Mouse (Mus musculus) lung, adult 2 months (tissue): ENCODE data around the gene Hexim2. TPM values are rescaled to one million over a fixed set of nuclear protein-coding genes. Genes with fewer than 3 reads are reported as not detected.

Experiments
- DNase-seq: peaks from one replicate; pipeline ENCODE4 v3.0.0; 2022
- H3K4me1 ChIP-seq: fragments of 200-500 bp; 2 replicates; pipeline ENCODE4 v1.6.1; 2011; ENCODE audit warnings: low read length; ENCODE audit not compliant: control insufficient read depth, insufficient read depth
- H3K4me3 ChIP-seq: fragments of 200-500 bp; replicated peaks from 2 replicates; pipeline ENCODE3; 2011; ENCODE audit warnings: low read depth, mild to moderate bottlenecking, control low read depth, low read length; ENCODE audit errors: extremely low read depth
- CTCF ChIP-seq: fragments of 200-500 bp; IDR thresholded peaks from 2 replicates; pipeline ENCODE4 v1.5.1; 2011; ENCODE audit warnings: mild to moderate bottlenecking, low read length, control low read depth; ENCODE audit not compliant: insufficient read depth
- POLR2A ChIP-seq: fragments of 200-500 bp; IDR thresholded peaks from 2 replicates; pipeline ENCODE4 v1.6.1; 2011; ENCODE audit warnings: low read depth, mild to moderate bottlenecking, control low read depth, low read length, borderline replicate concordance; ENCODE audit errors: extremely low read depth
- WGBS: fragments of 180-500 bp; shearing (Covaris S2); methylation state at CpG from one replicate; pipeline ENCODE4 v1.1.7; 2018; 5-methylcytosine and 5-hydroxymethylcytosine counted together
- polyA plus RNA-seq: library from polyadenylated mRNA; depleted of rRNA; stranded (reverse); fragments of >200 nt; gene quantifications from 2 replicates; pipeline ENCODE4 v1.2.3, GENCODE M21; 2012; rRNA removed

Hexim2 gene
- polyA plus RNA-seq, 1 experiment, result 4.7 TPM

GRCm38 (mm10) chr11:103177815-103178485 is 45.7 kb downstream of the Hexim2 start:
- Histone ChIP-seq H3K4me3 (no peak overlapping the region), H3K4me1 (no peaks in the 10 kb centered on the region)
- no peak for TF ChIP-seq POLR2A
- no peak for TF ChIP-seq CTCF
- WGBS, result 75% methylated on average over 15 of the region's 15 CpGs
- no peak for DNase-seq

GRCm38 (mm10) chr11:103178748-103179147 is 46.5 kb downstream of the Hexim2 start:
- WGBS, result 90% methylated on average over 8 of the region's 8 CpGs
- TF ChIP-seq CTCF (no peak), POLR2A (no peak)
- no peak for DNase-seq
- Histone ChIP-seq H3K4me1 (no peaks in the 10 kb centered on the region), H3K4me3 (no peak overlapping the region)

DNA sequence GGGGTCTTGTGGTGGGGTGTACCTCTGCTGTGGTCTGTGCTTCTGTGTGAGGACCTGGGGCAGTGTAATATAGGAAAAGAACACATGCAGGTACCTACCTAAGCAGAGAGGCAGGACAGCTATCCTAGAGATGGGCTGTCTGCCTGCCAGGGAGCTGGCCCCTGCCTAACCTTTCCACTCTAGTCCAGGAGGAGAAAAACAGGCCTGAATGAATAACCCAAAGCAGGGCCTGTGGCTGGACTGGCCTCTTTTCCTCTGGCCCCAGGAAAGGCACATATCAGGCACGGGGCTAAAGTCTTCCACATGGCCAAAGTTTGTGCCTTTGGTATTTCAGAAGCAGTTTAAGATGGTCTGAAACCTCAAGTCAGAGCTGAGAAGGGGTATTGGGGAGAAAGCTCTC is 48.2 kb downstream of the Hexim2 start:
- no peak for DNase-seq
- 52% methylated on average over 1 of the region's 1 CpGs for WGBS

DNA sequence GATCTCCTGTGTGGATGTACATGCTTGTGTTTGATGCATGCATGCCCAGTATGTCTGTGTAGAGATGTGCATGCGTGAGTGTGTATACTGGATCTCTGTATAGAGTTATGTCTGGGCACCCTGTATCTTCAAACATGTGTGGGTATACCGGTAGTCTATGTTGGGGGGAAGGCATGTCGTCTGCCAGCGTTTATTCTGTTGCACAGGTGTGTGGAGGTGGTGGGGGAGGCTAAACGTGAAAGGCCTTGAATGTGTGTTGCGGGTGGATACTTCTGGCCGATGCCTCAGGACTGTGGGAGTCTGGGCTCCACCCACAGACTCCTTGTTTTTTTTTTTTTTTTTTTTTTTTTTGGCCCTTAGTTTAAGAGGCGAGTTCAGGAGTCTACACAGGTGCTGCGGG is 49.1 kb downstream of the Hexim2 start:
- Histone ChIP-seq H3K4me1 (no peaks in the 10 kb centered on the region), H3K4me3 (no peak overlapping the region)
- DNase-seq, result no peak
- 78% methylated on average over 9 of the region's 9 CpGs for WGBS
- TF ChIP-seq POLR2A, result no peak
- no peak for TF ChIP-seq CTCF

More for the DNA sequence above, 48.2 kb downstream of the Hexim2 start:
- TF ChIP-seq CTCF (no peak), POLR2A (no peak)
- Histone ChIP-seq H3K4me1 (no peaks in the 10 kb centered on the region), H3K4me3 (no peak overlapping the region)

GRCm38 (mm10) chr11:103181911-103182310 is 49.7 kb downstream of the Hexim2 start:
- WGBS, result 80% methylated on average over 3 of the region's 3 CpGs
- no peak for DNase-seq
- H3K4me3 ChIP-seq, result no peak overlapping the region
- TF ChIP-seq POLR2A (no peak), CTCF (no peak)
- H3K4me1 ChIP-seq, result no peaks in the 10 kb centered on the region

GRCm38 (mm10) chr11:103184891-103185290 is 52.7 kb downstream of the Hexim2 start:
- no peak for TF ChIP-seq POLR2A
- peak; percentile 53; the same call in 1 of the 2 replicates for TF ChIP-seq CTCF
- WGBS, result 42% methylated on average over 2 of the region's 2 CpGs
- DNase-seq, result no peak
- H3K4me3 ChIP-seq, result no peak overlapping the region
- no peaks in the 10 kb centered on the region for H3K4me1 ChIP-seq

Other genes with a start within 250 kb of the Hexim2 start
- 0.11 and 0.19 TPM in 2 replicates for gene Fam187a, start 247.3 kb upstream of the Hexim2 start, polyA plus RNA-seq
- gene Gfap, start 231.5 kb upstream of the Hexim2 start, polyA plus RNA-seq, result 0.15 and 0.24 TPM in 2 replicates
- 0.61 and 0.99 TPM in 2 replicates for gene Kif18b, start 207.3 kb upstream of the Hexim2 start, polyA plus RNA-seq
- 0.22 TPM in 2 replicates for gene C1ql1, start 185.7 kb upstream of the Hexim2 start, polyA plus RNA-seq
- gene Nmt1, start 104.2 kb upstream of the Hexim2 start, polyA plus RNA-seq, result 24.0 and 32.2 TPM in 2 replicates
- gene Dcakd, start 104.1 kb upstream of the Hexim2 start, polyA plus RNA-seq, result 54.4 and 58.2 TPM in 2 replicates
- gene Plcd3, start 30.8 kb upstream of the Hexim2 start, polyA plus RNA-seq, result 11.0 and 17.2 TPM in 2 replicates
- gene Acbd4, start 30.7 kb upstream of the Hexim2 start, polyA plus RNA-seq, result 41.1 and 46.5 TPM in 2 replicates
- 15.2 and 16.0 TPM in 2 replicates for gene Hexim1, start 16.2 kb upstream of the Hexim2 start, polyA plus RNA-seq
- gene Fmnl1, start 38.7 kb downstream of the Hexim2 start, polyA plus RNA-seq, result 26.4 and 31.7 TPM in 2 replicates
- gene 1700023F06Rik, start 76.1 kb downstream of the Hexim2 start, polyA plus RNA-seq, result 0.41 and 0.50 TPM in 2 replicates
- gene Spata32, start 86.0 kb downstream of the Hexim2 start, polyA plus RNA-seq, result not detected in 2 replicates
- gene Map3k14, start 135.0 kb downstream of the Hexim2 start, polyA plus RNA-seq, result 16.3 and 19.7 TPM in 2 replicates
- gene Arhgap27, start 231.3 kb downstream of the Hexim2 start, polyA plus RNA-seq, result 71.4 and 83.7 TPM in 2 replicates